Mouse (Mus musculus): ENCODE data around the gene Nwd2. TPM values are rescaled to one million over a fixed set of nuclear protein-coding genes. Genes with fewer than 3 reads are reported as not detected.

Gene Nwd2
- total and polyA plus RNA-seq, 3 experiments = 0.22 TPM; not detected in 2

DNA sequence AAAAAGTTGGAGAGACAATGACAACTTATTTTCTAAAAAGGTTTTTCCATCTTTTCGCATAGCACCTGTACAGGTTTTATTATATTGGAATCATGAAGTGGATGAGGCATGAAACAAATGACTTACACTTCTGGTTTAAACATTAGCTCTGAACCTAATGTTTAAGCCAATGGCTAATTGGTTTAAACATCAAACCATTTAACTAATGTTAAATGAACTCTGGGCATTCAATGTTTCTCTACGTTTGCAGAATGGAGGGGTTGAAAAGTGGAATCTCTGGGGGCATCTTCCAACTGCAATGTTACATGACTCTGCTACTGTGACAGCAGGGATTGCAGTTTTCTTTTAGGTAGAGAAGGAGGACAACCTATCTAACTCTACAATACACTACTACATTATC, 27.0 kb downstream of the Nwd2 start:
- TF ChIP-seq GATA2 (IDR thresholded peaks at IDR 0.05; ENCODE audit: borderline replicate concordance, low read depth, low read length) (no peak), TAL1 (conservative IDR thresholded peaks at IDR 0.05; ENCODE audit: low read depth, low read length) (no peak), GATA1 (IDR thresholded peaks at IDR 0.05; ENCODE audit: borderline replicate concordance, low read length) (no peak), POLR2AphosphoS5 (IDR thresholded peaks at IDR 0.05; ENCODE audit: insufficient replicate concordance, low read depth, low read length) (no peak)
- no peak for ATAC-seq (ENCODE audit: extremely low read depth, insufficient number of reproducible peaks, low FRiP score, poor library complexity, severe bottlenecking)
- Histone ChIP-seq H3K4me3 (ENCODE audit: low read depth, low read length) (no peak overlapping the region), H3K36me3 (replicated peaks) (no peaks in the 10 kb centered on the region), H3K4me1 (ENCODE audit: insufficient read depth, low read depth, low read length) (no peaks in the 10 kb centered on the region), H3K27me3 (ENCODE audit: insufficient read depth, low read length) (no peaks in the 10 kb centered on the region), H3K9me3 (replicated peaks) (peaks cover 3% of the 10 kb centered on the region; the same call in 1 of the 2 replicates)
- DNase-seq (ENCODE audit: low spot score) = no peak

GRCm38 (mm10) chr5:63689084-63689483, 40.2 kb downstream of the Nwd2 start:
- ATAC-seq (ENCODE audit: extremely low read depth, insufficient number of reproducible peaks, low FRiP score, poor library complexity, severe bottlenecking) = no peak

GRCm38 (mm10) chr5:63696784-63697183, 47.9 kb downstream of the Nwd2 start:
- no peak for TF ChIP-seq TAL1 (conservative IDR thresholded peaks at IDR 0.05; ENCODE audit: low read depth, low read length)
- no peak for TF ChIP-seq GATA1 (IDR thresholded peaks at IDR 0.05; ENCODE audit: borderline replicate concordance, low read length)
- TF ChIP-seq GATA2 (IDR thresholded peaks at IDR 0.05; ENCODE audit: borderline replicate concordance, low read depth, low read length) = no peak
- no peak for TF ChIP-seq CTCF (IDR thresholded peaks at IDR 0.05; ENCODE audit: low read depth, low read length)
- no peak for TF ChIP-seq POLR2AphosphoS5 (IDR thresholded peaks at IDR 0.05; ENCODE audit: insufficient replicate concordance, low read depth, low read length)
- ATAC-seq (ENCODE audit: extremely low read depth, insufficient number of reproducible peaks, low FRiP score, poor library complexity, severe bottlenecking) = no peak
- H3K9me3 ChIP-seq (replicated peaks) = peaks cover 11% of the 10 kb centered on the region; the same call in 1 of the 2 replicates

More at GRCm38 (mm10) chr5:63689084-63689483, 40.2 kb downstream of the Nwd2 start:
- Histone ChIP-seq H3K4me3 (ENCODE audit: low read depth, low read length) (no peak overlapping the region), H3K4me1 (ENCODE audit: insufficient read depth, low read depth, low read length) (no peaks in the 10 kb centered on the region), H3K27me3 (ENCODE audit: insufficient read depth, low read length) (no peaks in the 10 kb centered on the region), H3K36me3 (replicated peaks) (no peaks in the 10 kb centered on the region), H3K9me3 (replicated peaks) (peaks cover 5% of the 10 kb centered on the region; the same call in 1 of the 2 replicates)
- no peak for DNase-seq (ENCODE audit: low spot score)
- TF ChIP-seq GATA2 (IDR thresholded peaks at IDR 0.05; ENCODE audit: borderline replicate concordance, low read depth, low read length) (no peak), POLR2AphosphoS5 (IDR thresholded peaks at IDR 0.05; ENCODE audit: insufficient replicate concordance, low read depth, low read length) (no peak), TAL1 (conservative IDR thresholded peaks at IDR 0.05; ENCODE audit: low read depth, low read length) (no peak), CTCF (IDR thresholded peaks at IDR 0.05; ENCODE audit: low read depth, low read length) (no peak), GATA1 (IDR thresholded peaks at IDR 0.05; ENCODE audit: borderline replicate concordance, low read length) (no peak)

DNA sequence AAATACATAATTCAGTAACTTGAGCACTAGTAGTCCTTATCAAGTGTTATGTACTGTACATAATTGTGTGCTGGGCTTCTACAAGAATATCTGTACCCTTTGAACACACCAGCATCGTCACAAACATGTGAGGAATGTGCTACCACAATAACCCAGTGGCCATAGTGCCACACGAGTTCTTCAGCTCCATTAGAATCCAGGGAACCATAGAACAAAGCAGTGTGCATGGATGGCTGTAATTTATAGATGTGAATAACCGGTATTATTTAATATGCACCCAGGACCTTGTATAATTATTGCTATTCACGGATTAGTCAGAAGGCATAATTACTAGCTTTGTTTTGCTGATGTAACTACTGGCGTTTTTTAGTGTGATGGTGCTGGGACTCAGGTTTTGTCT, 48.3 kb downstream of the Nwd2 start:
- H3K4me1 ChIP-seq (ENCODE audit: insufficient read depth, low read depth, low read length) = no peaks in the 10 kb centered on the region
- TF ChIP-seq GATA2 (IDR thresholded peaks at IDR 0.05; ENCODE audit: borderline replicate concordance, low read depth, low read length) (no peak), POLR2AphosphoS5 (IDR thresholded peaks at IDR 0.05; ENCODE audit: insufficient replicate concordance, low read depth, low read length) (no peak), TAL1 (conservative IDR thresholded peaks at IDR 0.05; ENCODE audit: low read depth, low read length) (no peak), GATA1 (IDR thresholded peaks at IDR 0.05; ENCODE audit: borderline replicate concordance, low read length) (no peak), CTCF (IDR thresholded peaks at IDR 0.05; ENCODE audit: low read depth, low read length) (no peak)
- peaks cover 11% of the 10 kb centered on the region; the same call in 1 of the 2 replicates for H3K9me3 ChIP-seq (replicated peaks)
- DNase-seq (ENCODE audit: low spot score) = no peak
- no peak overlapping the region for H3K4me3 ChIP-seq (ENCODE audit: low read depth, low read length)
- no peak for ATAC-seq (ENCODE audit: extremely low read depth, insufficient number of reproducible peaks, low FRiP score, poor library complexity, severe bottlenecking)
- H3K27me3 ChIP-seq (ENCODE audit: insufficient read depth, low read length) = no peaks in the 10 kb centered on the region
- H3K36me3 ChIP-seq (replicated peaks) = no peaks in the 10 kb centered on the region

More at GRCm38 (mm10) chr5:63696784-63697183, 47.9 kb downstream of the Nwd2 start:
- no peak overlapping the region for H3K4me3 ChIP-seq (ENCODE audit: low read depth, low read length)
- no peaks in the 10 kb centered on the region for H3K36me3 ChIP-seq (replicated peaks)
- no peaks in the 10 kb centered on the region for H3K27me3 ChIP-seq (ENCODE audit: insufficient read depth, low read length)
- DNase-seq (ENCODE audit: low spot score) = no peak
- no peaks in the 10 kb centered on the region for H3K4me1 ChIP-seq (ENCODE audit: insufficient read depth, low read depth, low read length)

GRCm38 (mm10) chr5:63728955-63729354, 80.1 kb downstream of the Nwd2 start:
- no peak for DNase-seq (ENCODE audit: low spot score)
- H3K4me1 ChIP-seq (ENCODE audit: insufficient read depth, low read depth, low read length) = no peaks in the 10 kb centered on the region
- no peaks in the 10 kb centered on the region for H3K36me3 ChIP-seq (replicated peaks)
- H3K27me3 ChIP-seq (ENCODE audit: insufficient read depth, low read length) = no peaks in the 10 kb centered on the region
- no peak for TF ChIP-seq GATA2 (IDR thresholded peaks at IDR 0.05; ENCODE audit: borderline replicate concordance, low read depth, low read length)
- no peak for TF ChIP-seq GATA1 (IDR thresholded peaks at IDR 0.05; ENCODE audit: borderline replicate concordance, low read length)
- TF ChIP-seq CTCF (IDR thresholded peaks at IDR 0.05; ENCODE audit: low read depth, low read length) = no peak
- TF ChIP-seq TAL1 (conservative IDR thresholded peaks at IDR 0.05; ENCODE audit: low read depth, low read length) = no peak
- no peak for TF ChIP-seq POLR2AphosphoS5 (IDR thresholded peaks at IDR 0.05; ENCODE audit: insufficient replicate concordance, low read depth, low read length)
- no peak for ATAC-seq (ENCODE audit: extremely low read depth, insufficient number of reproducible peaks, low FRiP score, poor library complexity, severe bottlenecking)
- no peak overlapping the region for H3K4me3 ChIP-seq (ENCODE audit: low read depth, low read length)
- peaks cover 17% of the 10 kb centered on the region for H3K9me3 ChIP-seq (replicated peaks)

- ATAC-seq (ENCODE audit: extremely low read depth, insufficient number of reproducible peaks, low FRiP score, poor library complexity, severe bottlenecking) (no peak), DNase-seq (ENCODE audit: low spot score) (no peak)
- no peaks in the 10 kb centered on the region for H3K36me3 ChIP-seq (replicated peaks)
- H3K27me3 ChIP-seq (ENCODE audit: insufficient read depth, low read length) = no peaks in the 10 kb centered on the region
- H3K4me3 ChIP-seq (ENCODE audit: low read depth, low read length) = no peak overlapping the region
- H3K4me1 ChIP-seq (ENCODE audit: insufficient read depth, low read depth, low read length) = no peaks in the 10 kb centered on the region
- no peak for TF ChIP-seq POLR2AphosphoS5 (IDR thresholded peaks at IDR 0.05; ENCODE audit: insufficient replicate concordance, low read depth, low read length)
- peaks cover 8% of the 10 kb centered on the region; the same call in 1 of the 2 replicates for H3K9me3 ChIP-seq (replicated peaks)
Measured at GRCm38 (mm10) chr5:63735521-63735920, 86.6 kb downstream of the Nwd2 start.
